Mouse (Mus musculus) urinary bladder, postnatal 14 days (tissue): ENCODE measurements around the gene Arap2.
"Not testable (repeated sequence)": the region's sequence is repeated elsewhere in the genome, so short reads cannot be mapped to it uniquely, and the experiment has no call there.

Experiments used
- DNase-seq: peaks from one replicate; pipeline ENCODE4 v3.0.0; 2021; ENCODE audit warnings: low spot score

Arap2 gene

GRCm38 (mm10) chr5:62739451-62740415 is 26.2 kb downstream of the Arap2 start:
- DNase-seq: no peak

GRCm38 (mm10) chr5:62730573-62730972 is 35.4 kb downstream of the Arap2 start:
- DNase-seq: not testable (repeated sequence)

DNA sequence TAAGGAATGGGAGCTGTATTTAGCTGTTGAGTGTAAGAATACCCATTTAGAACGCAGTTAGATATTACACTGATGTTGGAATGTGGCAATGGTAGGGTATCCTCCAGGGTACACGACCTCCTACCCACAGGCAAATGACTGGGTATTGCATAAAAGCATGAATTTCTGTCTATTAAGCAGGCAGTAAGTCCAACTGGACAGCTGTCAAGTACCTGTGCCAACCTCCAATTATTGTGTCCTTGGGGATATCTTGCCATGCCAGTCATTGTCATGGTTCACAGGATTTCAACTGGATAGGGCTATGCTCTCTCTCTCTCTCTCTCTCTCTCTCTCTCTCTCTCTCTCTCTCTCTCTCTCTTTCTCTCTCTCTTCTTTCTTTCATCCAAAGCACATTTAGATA is 40.4 kb downstream of the Arap2 start:
- no peak for DNase-seq

DNA sequence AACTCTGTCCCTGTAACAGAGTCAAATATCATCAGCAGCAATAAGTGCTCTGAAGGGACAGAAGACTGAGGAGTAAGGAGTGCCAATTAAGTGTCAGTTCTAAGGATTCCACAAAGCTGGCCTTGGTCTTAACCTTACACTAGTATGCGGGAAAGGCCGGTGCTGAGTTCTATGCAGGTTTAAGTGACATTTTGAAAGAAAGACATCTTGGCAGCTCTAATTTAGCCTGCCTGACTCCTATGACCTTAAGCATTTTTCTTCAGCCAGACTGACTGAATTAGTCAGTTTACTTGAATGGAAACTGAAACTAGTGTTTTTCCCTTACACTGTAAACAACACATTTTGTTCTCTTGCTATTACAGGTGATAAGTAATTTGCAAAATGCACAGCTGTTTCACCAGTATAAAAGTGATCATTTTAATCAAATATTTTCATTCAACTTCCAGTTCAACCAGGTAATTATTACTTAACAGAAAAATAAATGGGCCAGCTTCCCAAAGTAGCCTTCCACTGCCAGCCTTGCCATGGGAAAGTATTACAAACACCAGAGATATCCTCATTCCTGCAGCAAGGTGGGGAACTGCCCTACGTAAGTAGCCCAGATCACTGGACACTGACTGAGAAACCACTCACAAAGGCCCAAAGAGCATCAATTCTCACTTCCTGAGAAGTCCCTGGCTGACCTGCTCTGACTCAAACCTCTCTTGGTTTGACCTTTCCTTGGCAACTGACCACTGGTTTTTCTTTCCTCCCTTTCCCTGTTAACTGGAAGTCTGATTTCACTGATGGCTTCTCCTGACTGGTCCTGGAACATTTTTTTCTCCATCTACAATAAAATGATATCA is 42.5 kb downstream of the Arap2 start:
- no peak for DNase-seq

- DNase-seq: no peak
Observed at GRCm38 (mm10) chr5:62716468-62716867, 49.5 kb downstream of the Arap2 start.

DNA sequence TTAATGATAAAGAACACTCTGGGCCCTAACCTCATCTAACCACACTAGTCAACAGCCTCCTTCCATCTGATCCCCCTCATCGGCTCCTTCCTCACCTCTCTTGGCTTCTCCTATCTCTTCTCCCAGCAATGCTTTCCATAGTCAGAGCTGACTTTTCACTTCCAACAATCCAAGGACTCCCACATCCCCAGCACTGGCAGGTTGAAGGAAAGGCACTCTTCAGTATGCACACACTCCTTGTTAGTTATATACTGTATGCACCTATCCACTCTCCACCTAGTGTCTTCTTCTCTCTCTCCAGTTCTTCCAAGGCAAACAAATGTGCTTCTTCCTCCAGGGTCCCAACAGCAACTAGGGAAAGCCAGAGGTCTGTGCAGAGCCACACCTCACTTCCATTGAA is 50.0 kb downstream of the Arap2 start:
- no peak for DNase-seq

GRCm38 (mm10) chr5:62715436-62715835 is 50.5 kb downstream of the Arap2 start:
- no peak for DNase-seq

DNA sequence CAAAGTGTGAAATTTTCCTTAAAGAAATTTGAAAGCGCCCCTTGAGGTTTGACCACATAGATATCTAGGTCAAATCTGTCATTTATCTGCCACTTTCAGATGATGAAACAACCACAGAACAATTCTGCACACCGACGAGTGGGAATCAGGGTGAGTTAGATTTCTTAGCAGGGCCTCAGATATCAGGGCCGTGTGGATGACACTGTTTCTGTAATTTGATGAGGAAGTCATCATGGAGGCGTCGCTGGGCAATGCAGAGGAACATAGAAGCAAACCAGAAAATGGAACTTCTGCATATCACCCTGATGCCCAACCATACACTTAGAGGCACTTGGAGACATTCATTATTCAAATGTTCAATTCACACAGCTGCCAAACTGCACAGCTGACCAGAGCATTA is 55.0 kb downstream of the Arap2 start:
- no peak for DNase-seq

- DNase-seq: no peak
Observed at GRCm38 (mm10) chr5:62706900-62707299, 59.1 kb downstream of the Arap2 start.

- DNase-seq: no peak
Observed at GRCm38 (mm10) chr5:62689965-62690364, 76.0 kb downstream of the Arap2 start.

DNA sequence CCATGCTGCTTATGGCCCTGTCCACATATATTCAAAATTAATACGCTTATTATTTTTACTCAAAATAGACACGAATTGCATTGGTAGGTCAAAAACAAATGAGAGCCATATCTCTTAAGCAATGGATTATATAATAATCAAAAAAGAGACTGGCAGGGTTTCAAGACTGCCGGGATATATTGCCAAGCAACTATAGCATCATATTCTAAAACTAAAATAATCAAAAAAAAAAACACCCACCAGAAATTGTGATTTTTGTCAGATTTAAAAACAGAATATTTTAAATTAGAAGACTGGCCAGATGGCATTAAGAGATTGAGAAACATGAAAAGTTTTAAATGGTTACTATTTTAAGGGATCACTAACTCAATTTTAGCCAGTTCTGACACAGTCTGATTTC is 82.2 kb downstream of the Arap2 start:
- DNase-seq: no peak

- DNase-seq: no peak
Observed at GRCm38 (mm10) chr5:62683207-62683606, 82.8 kb downstream of the Arap2 start.

GRCm38 (mm10) chr5:62677390-62677789 is 88.6 kb downstream of the Arap2 start:
- DNase-seq: no peak

DNA sequence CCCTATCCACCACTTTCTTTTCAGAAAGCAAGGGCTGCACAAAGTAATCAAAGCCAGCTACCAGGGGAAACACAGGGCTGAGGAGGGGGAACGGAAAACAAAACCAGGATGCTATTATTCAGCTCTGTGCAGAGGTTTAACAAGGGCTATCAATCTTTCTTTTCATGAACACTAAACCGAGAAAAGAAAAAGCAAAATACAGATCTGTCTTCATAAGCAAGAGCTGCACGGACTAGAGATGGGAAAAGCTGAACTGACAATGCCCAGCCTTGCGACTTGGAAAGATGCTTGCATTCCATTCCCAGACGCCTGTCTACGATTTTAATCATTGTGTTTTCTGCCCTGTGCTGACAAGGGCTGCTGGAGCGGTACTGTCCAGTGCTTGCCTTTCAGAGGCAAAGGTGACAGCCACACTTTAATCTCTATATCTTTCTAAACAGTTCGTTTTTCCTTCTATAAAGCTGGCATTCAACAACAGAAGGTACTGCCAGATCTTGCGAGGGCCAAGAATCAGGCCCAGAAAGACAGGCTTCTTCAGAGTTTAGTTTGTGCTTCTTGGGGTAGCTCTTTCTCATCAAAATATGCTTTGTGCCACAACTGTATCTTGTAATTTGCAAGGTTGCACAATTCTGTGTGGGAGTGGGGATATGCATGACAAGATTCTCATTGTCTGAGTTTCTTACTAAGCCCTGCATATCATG is 93.1 kb downstream of the Arap2 start:
- DNase-seq: no peak

GRCm38 (mm10) chr5:62665329-62665728 is 100.6 kb downstream of the Arap2 start:
- DNase-seq: no peak

DNA sequence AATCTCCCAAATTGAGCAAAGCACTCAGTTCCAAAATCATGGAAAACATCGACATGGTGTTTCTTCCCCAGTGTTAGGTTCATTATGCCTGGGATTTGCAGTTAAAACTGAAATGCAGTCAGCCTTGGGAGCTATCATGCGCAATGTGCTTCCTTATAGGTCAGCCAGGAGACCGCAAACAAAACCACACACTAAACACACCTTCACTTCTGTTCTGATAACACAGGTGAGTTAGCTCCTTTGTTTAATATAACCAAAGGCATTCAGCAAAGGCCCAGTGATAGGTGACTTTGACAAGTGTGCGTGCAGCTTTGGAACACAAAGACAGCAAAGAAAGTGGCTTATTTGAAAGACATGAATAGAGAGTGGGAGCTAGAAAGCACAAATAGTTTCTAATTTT is 101.1 kb downstream of the Arap2 start:
- DNase-seq: no peak

DNA sequence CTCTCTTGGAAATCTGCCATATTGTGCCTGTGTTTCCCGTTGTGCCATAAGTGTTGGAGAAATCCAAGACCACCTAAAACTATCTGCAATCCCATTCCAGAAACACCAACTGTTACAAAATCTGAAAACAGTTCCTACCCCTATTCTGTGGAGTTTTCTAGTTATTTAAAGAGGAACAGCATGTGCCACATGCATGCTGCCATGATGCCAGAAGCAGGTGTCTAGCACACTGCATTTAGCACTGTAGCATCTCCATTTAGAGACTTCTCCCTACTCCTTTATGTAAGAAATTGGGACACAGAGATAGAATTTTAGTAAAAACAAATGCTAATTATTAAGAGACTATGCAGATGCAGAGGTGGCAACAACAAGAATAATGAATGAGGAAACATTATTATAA is 102.8 kb downstream of the Arap2 start:
- DNase-seq: no peak

GRCm38 (mm10) chr5:62653924-62654323 is 112.0 kb downstream of the Arap2 start:
- DNase-seq: no peak

GRCm38 (mm10) chr5:62642330-62642729 is 123.6 kb downstream of the Arap2 start:
- no peak for DNase-seq

DNA sequence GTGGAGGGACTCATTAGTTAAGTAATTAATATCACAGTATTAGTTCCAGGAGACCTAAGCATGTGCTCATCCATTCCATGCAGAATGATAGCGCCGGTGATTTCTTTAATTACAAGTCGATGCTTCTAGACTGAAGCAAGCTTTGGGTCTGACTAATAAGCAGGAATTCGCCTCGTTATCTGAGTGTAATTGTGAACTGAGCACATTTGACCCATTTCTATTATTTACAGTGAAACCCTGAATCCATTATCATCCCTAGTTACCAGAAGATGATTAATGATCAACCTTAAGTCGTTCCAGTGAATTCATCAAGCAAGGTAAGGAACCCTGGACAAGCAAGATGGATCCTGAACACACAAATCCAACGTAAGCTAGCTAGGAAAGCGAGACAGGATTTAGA is 125.5 kb downstream of the Arap2 start:
- no peak for DNase-seq

DNA sequence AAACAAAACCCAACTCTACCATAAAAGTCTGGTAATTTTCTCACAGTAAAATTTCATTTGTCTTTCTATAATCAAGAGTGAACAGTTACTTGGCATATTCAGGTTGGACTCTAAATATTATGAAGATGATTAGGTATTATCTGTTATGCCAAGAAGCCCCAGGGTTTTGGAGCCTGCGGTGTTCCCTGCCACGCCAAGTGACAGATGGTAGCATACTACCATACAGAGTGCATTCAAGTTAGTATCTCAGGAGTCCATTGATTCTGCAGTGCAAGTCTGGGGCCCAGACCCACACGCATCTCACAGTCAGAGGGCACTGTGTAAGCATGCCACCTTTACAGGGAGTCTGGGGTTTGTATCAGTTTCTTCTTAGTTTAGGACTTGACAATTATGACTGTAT is 129.6 kb downstream of the Arap2 start:
- no peak for DNase-seq

DNA sequence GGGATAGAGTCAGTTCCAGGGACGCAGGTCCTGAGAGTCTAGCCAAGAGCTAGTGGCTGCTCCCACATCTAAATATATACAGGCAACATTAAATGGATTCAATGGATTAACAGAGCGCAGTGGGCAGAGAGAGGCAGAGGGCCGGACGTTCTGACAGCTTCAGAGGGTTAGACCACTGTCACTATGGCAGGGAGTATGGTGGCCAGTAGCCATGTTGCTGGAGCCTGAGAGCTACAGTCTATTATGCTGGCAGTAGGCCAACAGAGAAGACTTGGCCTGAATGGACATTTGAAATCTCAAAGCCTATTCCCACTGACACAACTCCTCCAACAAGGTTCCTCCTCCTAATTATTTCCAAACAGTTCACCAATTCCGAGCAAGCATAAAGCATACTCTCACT is 137.1 kb downstream of the Arap2 start:
- DNase-seq: no peak
